Mouse (Mus musculus) erythroblast, adult 5-6 weeks (primary cell): ENCODE measurements around the gene Synpo2. TPM values are rescaled to one million over a fixed set of nuclear protein-coding genes. Genes with fewer than 3 reads are reported as not detected.

Experiments
- ATAC-seq: replicated peaks from 2 replicates; pipeline ENCODE4 v1.8.0; 2016; ENCODE audit warnings: moderate number of reproducible peaks, mild to moderate bottlenecking, moderate TSS enrichment, inconsistent platforms; ENCODE audit not compliant: poor library complexity, low FRiP score, severe bottlenecking
- total RNA-seq, 2 experiments: library from RNA; stranded (forward) in 1 of 2; stranded (reverse) in 1 of 2; fragments of 150-400 nt in 1 of 2; fragments of 200-764, 138-1000 nt in 1 of 2; gene quantifications; 2 replicates each; pipeline versions ENCODE4 v1.2.3 to v1.2.4; 2015 to 2017; ENCODE audit warnings: low replicate concordance in 2 of 2

Synpo2 gene
- total RNA-seq, 2 experiments from 2014 or later = not detected

GRCm38 (mm10) chr3:123207386-123207785, 28.6 kb downstream of the Synpo2 start:
- no peak for ATAC-seq

DNA sequence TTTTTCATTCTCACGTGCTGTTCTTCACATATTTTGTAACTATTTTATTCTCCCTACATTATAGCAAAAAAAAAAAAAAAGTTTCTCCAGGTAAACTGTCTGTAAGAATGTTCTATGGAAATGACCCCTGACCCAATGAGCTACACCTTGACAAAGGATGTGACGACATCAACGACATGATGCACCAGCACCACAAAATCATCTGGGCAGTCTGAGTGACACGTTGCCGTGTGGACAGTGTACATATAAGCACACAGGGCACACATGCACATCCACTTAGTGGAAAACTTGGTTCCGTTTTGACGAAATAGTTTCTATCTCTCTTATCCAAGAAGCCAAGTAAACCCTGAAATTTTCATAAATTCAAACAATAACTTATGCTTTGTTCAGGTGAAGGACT, 30.5 kb downstream of the Synpo2 start:
- ATAC-seq = no peak

- ATAC-seq = no peak
These were observed 30.9 kb downstream of the Synpo2 start for GRCm38 (mm10) chr3:123205065-123205464.

DNA sequence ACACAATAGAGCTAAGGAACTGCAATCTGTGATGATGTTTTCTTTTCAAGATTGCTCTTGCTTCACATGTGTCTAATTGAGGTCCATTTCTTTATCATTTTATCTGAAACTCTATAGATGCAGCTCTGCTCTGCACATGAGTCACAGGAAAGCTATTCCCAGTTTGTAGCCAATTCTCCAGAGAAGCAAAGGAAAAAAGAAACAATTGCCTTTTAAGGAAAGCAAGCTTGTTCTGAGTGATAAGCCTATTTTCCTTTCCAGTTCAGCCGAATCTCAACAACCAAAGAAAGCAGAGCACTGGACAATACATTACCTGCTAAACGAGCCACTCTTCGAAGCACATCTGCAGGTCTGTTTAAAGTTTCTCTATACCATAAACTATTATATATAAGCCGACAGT, 31.3 kb downstream of the Synpo2 start:
- ATAC-seq = no peak

DNA sequence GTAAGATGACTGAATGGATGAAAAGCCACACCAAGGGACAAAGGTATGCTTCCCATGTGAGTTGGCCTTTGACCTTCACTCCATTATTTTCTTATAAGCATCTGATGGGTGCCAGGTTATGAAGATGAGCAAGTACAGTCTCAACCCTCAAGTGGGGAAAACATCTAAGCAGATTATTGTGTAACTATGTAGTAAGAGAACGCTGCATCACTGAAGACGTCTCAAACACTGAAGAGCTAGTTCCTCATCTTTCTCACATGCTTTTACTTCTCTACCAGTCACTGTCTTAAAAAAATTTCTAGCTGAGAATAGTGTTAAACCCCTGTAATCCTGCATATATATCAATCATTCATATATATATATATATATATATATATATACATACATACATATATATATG, 34.2 kb downstream of the Synpo2 start:
- ATAC-seq = no peak

DNA sequence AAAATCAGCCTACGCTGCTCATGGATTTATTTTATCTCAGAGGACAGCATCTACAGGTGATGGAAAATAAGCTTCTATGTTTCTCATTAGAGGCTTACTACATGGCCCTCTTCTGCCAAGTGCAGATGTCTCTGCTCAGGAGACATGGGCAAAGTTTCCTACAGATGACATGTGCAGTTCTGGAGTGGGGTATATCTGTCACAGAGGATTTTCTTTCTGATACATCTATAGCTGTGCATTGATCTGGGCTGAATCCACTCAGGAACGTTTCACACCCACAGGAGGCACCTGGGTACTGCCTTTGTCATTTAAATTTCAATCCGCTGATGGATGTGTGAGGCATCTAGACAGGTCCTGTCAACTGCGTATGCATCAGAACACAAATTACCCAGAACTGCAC, 42.2 kb downstream of the Synpo2 start:
- ATAC-seq = no peak

GRCm38 (mm10) chr3:123191602-123192001, 44.3 kb downstream of the Synpo2 start:
- no peak for ATAC-seq

GRCm38 (mm10) chr3:123190329-123190728, 45.6 kb downstream of the Synpo2 start:
- ATAC-seq = no peak

- ATAC-seq = no peak
These were observed 46.1 kb downstream of the Synpo2 start for GRCm38 (mm10) chr3:123189826-123190225.

- ATAC-seq = no peak
These were observed 47.2 kb downstream of the Synpo2 start for GRCm38 (mm10) chr3:123188616-123189230.

GRCm38 (mm10) chr3:123187370-123188124, 48.4 kb downstream of the Synpo2 start:
- ATAC-seq = no peak

- no peak for ATAC-seq
These were observed 50.6 kb downstream of the Synpo2 start for GRCm38 (mm10) chr3:123185238-123185925.

- ATAC-seq = no peak
These were observed 51.7 kb downstream of the Synpo2 start for GRCm38 (mm10) chr3:123184281-123184680.

DNA sequence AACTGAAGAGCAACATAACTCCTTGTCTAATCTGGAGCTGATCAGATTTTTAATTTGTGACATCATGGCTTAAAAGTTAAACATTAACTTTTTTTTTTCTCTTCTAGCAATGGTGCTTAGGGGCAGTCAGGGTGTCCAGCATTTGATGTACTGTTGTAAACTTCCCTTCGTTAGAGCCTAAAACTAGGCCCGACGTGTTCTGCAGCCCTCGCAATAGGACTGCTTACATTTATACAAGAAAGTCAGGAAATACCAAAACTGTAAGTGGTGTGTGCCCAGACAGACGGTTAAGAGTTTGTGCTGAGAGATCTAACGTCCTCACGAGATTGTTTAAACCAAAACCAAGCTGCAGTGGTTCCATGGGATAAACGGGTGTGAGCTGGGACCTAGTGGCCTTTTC, 56.4 kb downstream of the Synpo2 start:
- ATAC-seq = no peak

- ATAC-seq = no peak
These were observed 56.9 kb downstream of the Synpo2 start for GRCm38 (mm10) chr3:123179041-123179440.

- ATAC-seq = no peak
These were observed 57.5 kb downstream of the Synpo2 start for GRCm38 (mm10) chr3:123178420-123178819.

GRCm38 (mm10) chr3:123176366-123177334, 59.3 kb downstream of the Synpo2 start:
- peak; percentile 30; the same call in 1 of the 2 replicates for ATAC-seq

- peak; percentile 64 for ATAC-seq
These were observed 60.8 kb downstream of the Synpo2 start for GRCm38 (mm10) chr3:123175142-123175541.

DNA sequence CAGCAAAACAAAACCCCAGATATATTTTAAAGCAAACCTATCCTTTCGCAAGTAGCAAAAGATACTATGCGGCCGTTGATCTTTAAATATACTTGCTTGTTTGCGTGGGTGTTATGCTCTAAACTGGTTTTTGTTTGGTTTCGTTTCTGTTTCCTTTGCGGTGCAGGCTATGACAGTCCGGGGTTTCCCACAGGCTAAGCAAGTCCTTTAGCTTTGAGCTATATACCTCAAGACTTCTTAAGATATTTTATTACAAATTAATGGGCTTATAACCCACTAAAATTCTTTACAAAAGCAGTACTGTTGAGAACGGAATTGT, 61.6 kb downstream of the Synpo2 start:
- no peak for ATAC-seq
